ENCODE assay signal across 9 mouse cellular contexts in genomic region chr19:57103360-57103958, GRCm38 (mm10).
DNase-seq lines count a peak whose midpoint lies in the region; ATAC-seq and TF ChIP-seq lines count a peak whose summit lies in the region.
"Had no signal": no experiment of that assay in that cellular context is flagged by ENCODE, and none has a peak within 500 bp of the region (broad histone marks: within the 10 kb centered on the region; RNA-seq: fewer than 3 reads in every experiment).

No protein-coding gene starts in this region.

- TF ChIP-seq POLR2A in cortical plate, adult 2 months (IDR thresholded peaks at IDR 0.05; ENCODE audit: extremely low read depth, insufficient read depth, low read length): no peak
- no peak for TF ChIP-seq POLR2A in limb, embryonic 14.5 days (IDR thresholded peaks at IDR 0.05; ENCODE audit: borderline replicate concordance, extremely low read depth, insufficient read depth, insufficient read length)

- peak overlapping the region; percentile 9; the same call in 1 of the 2 replicates for H3K27ac ChIP-seq in forebrain, embryonic 12.5 days
- no peak overlapping the region for H3K27ac ChIP-seq in forebrain, embryonic 13.5 days
- peak overlapping the region; percentile 70 for H3K27ac ChIP-seq in left cerebral cortex, adult 2 months
- peak overlapping the region; percentile 87 for H3K27ac ChIP-seq in cortical plate, adult 2 months (ENCODE audit: insufficient read depth, low read length)
- H3K27ac ChIP-seq in limb, embryonic 14.5 days (replicated peaks; ENCODE audit: low read depth, low read length): peak overlapping the region; percentile 22; the same call in 1 of the 2 replicates

- H3K4me3 ChIP-seq in forebrain, embryonic 12.5 days (replicated peaks): no peak overlapping the region
- H3K4me3 ChIP-seq in forebrain, embryonic 13.5 days: no peak overlapping the region
- H3K4me3 ChIP-seq in left cerebral cortex, adult 2 months: no peak overlapping the region
- H3K4me3 ChIP-seq in cortical plate, adult 2 months (ENCODE audit: insufficient read depth, low read length): no peak overlapping the region
- H3K4me3 ChIP-seq in limb, embryonic 14.5 days (replicated peaks; ENCODE audit: low read length): no peak overlapping the region

- H3K4me2 ChIP-seq in forebrain, embryonic 12.5 days: no peak overlapping the region
- H3K4me2 ChIP-seq in forebrain, embryonic 13.5 days: no peak overlapping the region
- H3K4me2 ChIP-seq in limb, embryonic 14.5 days (replicated peaks; ENCODE audit: low read depth, low read length, severe bottlenecking): no peak overlapping the region

- H3K9me3 ChIP-seq in forebrain, embryonic 12.5 days: no peaks in the 10 kb centered on the region
- H3K9me3 ChIP-seq in forebrain, embryonic 13.5 days (replicated peaks): no peaks in the 10 kb centered on the region
- no peaks in the 10 kb centered on the region for H3K9me3 ChIP-seq in limb, embryonic 14.5 days (ENCODE audit: control insufficient read depth, low read length)

- H3K36me3 ChIP-seq in forebrain, embryonic 12.5 days (replicated peaks): no peaks in the 10 kb centered on the region
- H3K36me3 ChIP-seq in forebrain, embryonic 13.5 days (ENCODE audit: poor library complexity, severe bottlenecking): no peaks in the 10 kb centered on the region
- no peaks in the 10 kb centered on the region for H3K36me3 ChIP-seq in limb, embryonic 14.5 days (ENCODE audit: control insufficient read depth, insufficient read depth, low read length)

- WGBS in forebrain, embryonic 12.5 days: 69% methylated on average over 4 of the region's 4 CpGs
- WGBS in forebrain, embryonic 13.5 days: 74% methylated on average over 4 of the region's 4 CpGs
- WGBS in limb, embryonic 14.5 days: 24% methylated on average over 4 of the region's 4 CpGs

- no peak overlapping the region for H3K9ac ChIP-seq in forebrain, embryonic 12.5 days
- H3K9ac ChIP-seq in forebrain, embryonic 13.5 days: no peak overlapping the region
- no peak overlapping the region for H3K9ac ChIP-seq in limb, embryonic 14.5 days (ENCODE audit: low read depth, low read length, severe bottlenecking)

- peaks cover 6% of the 10 kb centered on the region; the same call in 1 of the 2 replicates for H3K4me1 ChIP-seq in forebrain, embryonic 12.5 days
- no peaks in the 10 kb centered on the region for H3K4me1 ChIP-seq in forebrain, embryonic 13.5 days
- H3K4me1 ChIP-seq in cortical plate, adult 2 months (ENCODE audit: control insufficient read depth, insufficient read depth, low read length): peaks cover 12% of the 10 kb centered on the region
- H3K4me1 ChIP-seq in limb, embryonic 14.5 days (ENCODE audit: control insufficient read depth, insufficient read depth, low read length): peaks cover 24% of the 10 kb centered on the region

- DNase-seq in left cerebral cortex, adult 2 months (ENCODE audit: extremely low spot score in 1 of 2, low spot score in 2 of 2): no peak
- DNase-seq in left cerebral cortex, postnatal 14 days (ENCODE audit: low spot score in 2 of 2): no peak
- peak; percentile 57 for DNase-seq in limb, embryonic 14.5 days (ENCODE audit: low spot score)
- DNase-seq in left cerebral cortex, adult 8-10 months (ENCODE audit: low spot score in 2 of 2): no peak
- DNase-seq: left cerebral cortex, postnatal 4 days had no signal

- no peaks in the 10 kb centered on the region for H3K27me3 ChIP-seq in forebrain, embryonic 12.5 days
- H3K27me3 ChIP-seq in forebrain, embryonic 13.5 days: no peaks in the 10 kb centered on the region
- H3K27me3 ChIP-seq in limb, embryonic 14.5 days (ENCODE audit: control insufficient read depth, insufficient read depth, low read length): no peaks in the 10 kb centered on the region

- intact Hi-C loops in left cerebral cortex, adult 2 months (cut with DNase I): no loop called here
- intact Hi-C loops in left cerebral cortex, postnatal 14 days (cut with DNase I): no loop called here

- TF ChIP-seq CTCF in left cerebral cortex, adult 2 months (IDR thresholded peaks at IDR 0.05): no peak
- no peak for TF ChIP-seq CTCF in cortical plate, adult 2 months (IDR thresholded peaks at IDR 0.05; ENCODE audit: extremely low read depth, insufficient read depth, low read length)

- ATAC-seq in forebrain, embryonic 12.5 days (ENCODE audit: low FRiP score): no peak
- no peak for ATAC-seq in forebrain, embryonic 13.5 days
- peak; percentile 55; the same call in 1 of the 2 replicates for ATAC-seq in limb, embryonic 14.5 days (ENCODE audit: low FRiP score, low read depth)
- no peak for ATAC-seq in monocyte, adult 5-6 weeks (replicated peaks; ENCODE audit: insufficient number of reproducible peaks, low FRiP score, low TSS enrichment, poor library complexity, severe bottlenecking)
